Mouse (Mus musculus): ENCODE data around the gene Adgrf1.
A peak's percentile ranks its signal among the peaks of the same experiment; 100 is the strongest.

Gene Adgrf1

GRCm38 (mm10) chr17:43270161-43270560, at the start of gene Adgrf1:
TSS of gene Adgrf1 (plus strand) at chr17:43270329.
- DNase-seq (ENCODE audit: low spot score in 2 of 2) = no peak

GRCm38 (mm10) chr17:43226101-43226500, 44.0 kb upstream of the Adgrf1 start:
- DNase-seq (ENCODE audit: low spot score in 2 of 2) = no peak

GRCm38 (mm10) chr17:43229621-43230513, 40.3 kb upstream of the Adgrf1 start:
- DNase-seq (ENCODE audit: low spot score in 2 of 2) = peak; percentile 77 to 81

GRCm38 (mm10) chr17:43230821-43231220, 39.3 kb upstream of the Adgrf1 start:
- no peak for DNase-seq (ENCODE audit: low spot score in 2 of 2)

DNA sequence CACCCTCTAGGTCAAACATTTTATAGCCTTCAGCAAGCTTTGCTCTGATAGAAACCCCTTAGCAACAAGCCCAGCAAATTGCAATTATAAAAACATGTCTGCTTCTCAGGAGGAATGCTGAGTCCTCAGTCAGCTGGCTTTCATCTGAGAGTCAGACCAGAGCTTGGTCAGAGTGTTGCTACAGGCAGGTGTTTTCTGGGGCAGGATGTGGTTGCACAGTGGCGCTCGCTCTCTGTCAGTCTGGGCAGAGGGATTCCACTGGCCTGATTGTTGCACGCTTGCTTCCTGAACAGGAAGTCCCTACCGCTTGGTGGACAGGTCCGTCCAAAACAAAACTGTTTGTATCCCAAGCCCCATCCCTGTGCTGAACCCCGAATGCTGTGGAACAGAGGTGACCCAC, 37.4 kb upstream of the Adgrf1 start:
- no peak for DNase-seq (ENCODE audit: low spot score in 2 of 2)

DNA sequence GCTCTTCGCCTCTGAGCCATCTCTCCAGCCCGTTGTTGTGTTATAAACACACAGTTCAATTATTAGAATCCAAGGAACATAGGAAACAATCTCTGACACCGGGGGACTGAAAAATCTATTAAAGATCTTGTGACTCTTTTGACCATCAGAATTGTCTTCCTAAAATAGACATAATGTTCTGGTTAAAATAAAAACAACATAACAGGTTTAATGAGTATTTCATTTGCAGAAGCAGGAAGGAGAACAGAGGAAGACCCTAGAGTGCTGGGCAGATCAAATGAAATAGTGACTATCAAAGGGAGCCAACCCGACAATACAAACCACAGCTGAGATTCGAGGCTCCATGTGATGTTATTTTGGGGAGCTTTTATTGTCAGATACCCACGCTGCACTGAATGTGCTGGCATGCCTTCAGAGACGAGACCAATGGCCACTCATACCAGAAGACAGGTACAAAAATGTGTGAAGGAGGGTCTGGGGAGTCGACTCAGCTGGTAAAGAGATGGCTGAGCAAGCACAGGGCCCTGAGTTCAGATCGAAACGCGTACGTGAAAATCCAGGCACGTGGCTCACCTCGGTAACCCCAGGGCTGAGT, 33.4 kb upstream of the Adgrf1 start:
- DNase-seq (ENCODE audit: low spot score in 2 of 2) = no peak

DNA sequence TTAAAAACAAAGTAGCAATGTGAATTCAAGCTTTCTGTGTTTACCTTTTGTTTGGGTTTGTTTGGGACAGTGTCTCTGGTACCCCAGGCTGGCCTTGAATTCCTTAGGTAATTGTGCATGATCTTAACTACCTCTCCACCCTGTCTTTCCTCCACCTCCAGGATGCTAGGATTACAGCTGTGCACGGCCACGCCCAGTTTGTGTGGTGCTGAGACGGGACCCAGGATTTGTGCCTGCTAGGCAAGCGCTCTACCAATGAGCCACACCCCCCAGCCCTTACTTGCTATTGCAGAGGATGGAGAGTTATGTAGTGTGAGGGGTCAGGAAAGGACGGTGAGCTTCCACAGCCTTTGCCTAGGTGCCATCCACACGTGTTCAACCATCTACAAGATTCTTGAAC, 31.1 kb upstream of the Adgrf1 start:
- no peak for DNase-seq (ENCODE audit: low spot score in 2 of 2)

- peak; percentile 20 to 31 for DNase-seq (ENCODE audit: low spot score in 2 of 2)
These were observed 29.0 kb upstream of the Adgrf1 start for GRCm38 (mm10) chr17:43241134-43241533.

GRCm38 (mm10) chr17:43242609-43243008, 27.5 kb upstream of the Adgrf1 start:
- DNase-seq (ENCODE audit: low spot score in 2 of 2) = no peak

GRCm38 (mm10) chr17:43245364-43245763, 24.8 kb upstream of the Adgrf1 start:
- DNase-seq (ENCODE audit: low spot score in 2 of 2) = no peak

GRCm38 (mm10) chr17:43247245-43247644, 22.9 kb upstream of the Adgrf1 start:
- no peak for DNase-seq (ENCODE audit: low spot score in 2 of 2)

DNA sequence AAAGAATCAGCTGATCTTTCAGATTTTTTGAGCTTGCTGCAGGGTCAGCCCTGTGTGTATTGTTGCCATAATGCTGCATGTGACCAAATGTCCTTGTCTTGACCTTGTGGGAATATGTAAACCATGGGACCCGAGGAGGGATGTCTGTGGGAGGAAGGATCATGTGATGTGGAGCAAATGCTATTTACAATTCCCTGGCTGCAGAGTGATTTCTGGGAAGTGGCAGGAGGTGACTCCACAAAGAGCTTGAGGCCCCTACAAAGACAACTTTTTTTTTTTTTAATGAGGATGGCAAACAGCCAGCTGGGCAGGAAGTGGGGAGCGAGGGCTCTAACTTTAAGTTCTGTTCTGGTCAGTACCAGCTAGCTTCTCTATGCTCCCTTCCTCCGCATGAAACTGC, 20.5 kb upstream of the Adgrf1 start:
- DNase-seq (ENCODE audit: low spot score in 2 of 2) = no peak

- DNase-seq (ENCODE audit: low spot score in 2 of 2) = no peak
These were observed 18.6 kb upstream of the Adgrf1 start for GRCm38 (mm10) chr17:43251249-43252125.

GRCm38 (mm10) chr17:43252846-43253245, 17.3 kb upstream of the Adgrf1 start:
- DNase-seq (ENCODE audit: low spot score in 2 of 2) = no peak

DNA sequence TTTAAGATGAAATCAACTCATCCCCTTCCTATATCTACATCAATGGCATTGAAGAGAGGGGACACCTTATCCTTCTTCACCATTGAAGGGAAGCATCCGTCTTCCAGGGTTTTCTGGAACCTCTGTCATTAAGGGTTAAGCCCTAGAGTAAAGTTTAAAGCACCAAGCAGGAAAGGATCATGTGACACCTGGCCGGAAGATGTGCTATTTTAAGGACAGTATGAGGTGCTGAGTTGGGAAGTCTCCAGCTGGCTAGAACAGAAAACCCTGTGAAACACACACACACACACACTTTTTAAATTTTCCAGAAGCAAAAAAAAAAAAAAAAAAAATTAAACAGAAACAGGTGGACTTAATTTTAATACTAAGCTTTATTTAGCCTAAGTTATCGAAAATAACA, 15.9 kb upstream of the Adgrf1 start:
- no peak for DNase-seq (ENCODE audit: low spot score in 2 of 2)

GRCm38 (mm10) chr17:43256536-43257135, 13.5 kb upstream of the Adgrf1 start:
- DNase-seq (ENCODE audit: low spot score in 2 of 2) = no peak

GRCm38 (mm10) chr17:43257699-43258098, 12.4 kb upstream of the Adgrf1 start:
- DNase-seq (ENCODE audit: low spot score in 2 of 2) = no peak

DNA sequence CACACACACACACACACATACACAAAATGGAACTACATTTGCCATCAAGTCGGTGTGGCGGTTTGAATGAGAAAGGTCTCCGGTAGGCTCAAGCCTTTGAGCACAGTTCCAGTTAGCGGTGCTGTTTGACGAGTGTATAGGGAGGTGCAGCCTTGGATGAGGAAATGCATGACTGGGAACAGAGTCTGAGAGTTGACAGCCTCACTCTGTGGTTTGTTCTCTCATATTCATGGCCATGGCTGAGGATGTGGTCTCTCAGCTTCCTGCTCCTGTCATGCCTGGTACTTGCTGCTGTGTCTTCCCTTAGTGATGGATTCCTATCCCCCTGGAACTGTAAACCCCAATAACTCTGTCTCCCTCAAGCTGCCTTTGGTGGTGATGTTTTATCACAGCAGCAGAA, 8.2 kb upstream of the Adgrf1 start:
- no peak for DNase-seq (ENCODE audit: low spot score in 2 of 2)

DNA sequence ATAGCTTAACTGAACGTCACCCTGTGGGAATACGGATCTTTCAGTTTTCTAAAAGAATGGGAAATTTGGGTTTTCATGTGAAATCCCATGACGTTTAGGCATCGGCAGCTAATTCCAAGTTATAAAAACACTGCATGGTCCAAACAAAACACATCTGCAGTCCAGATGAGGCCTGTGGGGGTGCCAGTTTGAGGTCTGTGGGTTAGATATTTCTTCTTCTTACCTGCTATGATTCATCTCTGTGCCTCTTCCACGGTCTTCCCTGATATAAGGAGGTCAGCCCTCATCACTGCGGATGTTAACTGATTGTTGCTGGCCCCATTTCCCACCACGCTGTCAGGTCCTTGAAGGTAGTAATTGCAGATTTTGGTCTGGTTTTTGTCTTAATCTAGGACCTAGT, 5.4 kb upstream of the Adgrf1 start:
- DNase-seq (ENCODE audit: low spot score in 2 of 2) = no peak

- DNase-seq (ENCODE audit: low spot score in 2 of 2) = peak; percentile 79 to 80
These were observed 4.8 kb upstream of the Adgrf1 start for GRCm38 (mm10) chr17:43265178-43265837.

- no peak for DNase-seq (ENCODE audit: low spot score in 2 of 2)
These were observed 4.2 kb upstream of the Adgrf1 start for GRCm38 (mm10) chr17:43265944-43266343.
